Mouse (Mus musculus): ENCODE results near the gene Pyroxd1. TPM values are rescaled to one million over a fixed set of nuclear protein-coding genes. Genes with fewer than 3 reads are reported as not detected.
A peak's percentile ranks its signal among the peaks of the same experiment; 100 is the strongest.

Pyroxd1 gene
- polyA plus RNA-seq, 1 experiment, result 2.8 TPM

- H3K36me3 ChIP-seq (ENCODE audit: control insufficient read depth, insufficient read depth, low read length), result peaks cover 31% of the 10 kb centered on the region
- 67% methylated on average over 1 of the region's 1 CpGs for WGBS
- no peak overlapping the region for H3K27ac ChIP-seq (ENCODE audit: insufficient read depth, low read length)
- TF ChIP-seq POLR2A (IDR thresholded peaks at IDR 0.05; ENCODE audit: low read depth, low read length), result no peak
- no peak for TF ChIP-seq CTCF (IDR thresholded peaks at IDR 0.05; ENCODE audit: extremely low read depth, insufficient read depth, insufficient read length, insufficient replicate concordance)
- DNase-seq (ENCODE audit: low read depth in 1 of 2, low spot score in 2 of 2), result no peak
- no peaks in the 10 kb centered on the region for H3K27me3 ChIP-seq (ENCODE audit: control insufficient read depth, insufficient read depth, low read length)
- H3K4me1 ChIP-seq (ENCODE audit: control insufficient read depth, insufficient read depth, insufficient read length), result no peaks in the 10 kb centered on the region
- H3K4me3 ChIP-seq (ENCODE audit: extremely low read depth, insufficient read depth, insufficient read length), result no peak overlapping the region
These were observed 31.6 kb downstream of the Pyroxd1 start for GRCm38 (mm10) chr6:142377081-142377480.

GRCm38 (mm10) chr6:142378576-142379330 lies 33.3 kb downstream of the Pyroxd1 start:
- Histone ChIP-seq H3K27ac (ENCODE audit: insufficient read depth, low read length) (no peak overlapping the region), H3K4me1 (ENCODE audit: control insufficient read depth, insufficient read depth, insufficient read length) (no peaks in the 10 kb centered on the region), H3K27me3 (ENCODE audit: control insufficient read depth, insufficient read depth, low read length) (no peaks in the 10 kb centered on the region), H3K36me3 (ENCODE audit: control insufficient read depth, insufficient read depth, low read length) (peaks cover 24% of the 10 kb centered on the region), H3K4me3 (ENCODE audit: extremely low read depth, insufficient read depth, insufficient read length) (no peak overlapping the region)
- WGBS, result 97% methylated on average over 8 of the region's 8 CpGs
- no peak for DNase-seq (ENCODE audit: low read depth in 1 of 2, low spot score in 2 of 2)
- TF ChIP-seq POLR2A (IDR thresholded peaks at IDR 0.05; ENCODE audit: low read depth, low read length) (no peak), CTCF (IDR thresholded peaks at IDR 0.05; ENCODE audit: extremely low read depth, insufficient read depth, insufficient read length, insufficient replicate concordance) (no peak)

GRCm38 (mm10) chr6:142379961-142380360 lies 34.5 kb downstream of the Pyroxd1 start:
- TF ChIP-seq POLR2A (IDR thresholded peaks at IDR 0.05; ENCODE audit: low read depth, low read length) (no peak), CTCF (IDR thresholded peaks at IDR 0.05; ENCODE audit: extremely low read depth, insufficient read depth, insufficient read length, insufficient replicate concordance) (no peak)
- Histone ChIP-seq H3K36me3 (ENCODE audit: control insufficient read depth, insufficient read depth, low read length) (peaks cover 19% of the 10 kb centered on the region), H3K4me3 (ENCODE audit: extremely low read depth, insufficient read depth, insufficient read length) (no peak overlapping the region), H3K27ac (ENCODE audit: insufficient read depth, low read length) (no peak overlapping the region), H3K4me1 (ENCODE audit: control insufficient read depth, insufficient read depth, insufficient read length) (no peaks in the 10 kb centered on the region), H3K27me3 (ENCODE audit: control insufficient read depth, insufficient read depth, low read length) (no peaks in the 10 kb centered on the region)
- 88% methylated on average over 6 of the region's 6 CpGs for WGBS
- DNase-seq (ENCODE audit: low read depth in 1 of 2, low spot score in 2 of 2), result no peak

GRCm38 (mm10) chr6:142381615-142382014 lies 36.2 kb downstream of the Pyroxd1 start:
- 95% methylated on average over 7 of the region's 7 CpGs for WGBS
- no peak overlapping the region for H3K27ac ChIP-seq (ENCODE audit: insufficient read depth, low read length)
- no peaks in the 10 kb centered on the region for H3K4me1 ChIP-seq (ENCODE audit: control insufficient read depth, insufficient read depth, insufficient read length)
- peaks cover 6% of the 10 kb centered on the region for H3K36me3 ChIP-seq (ENCODE audit: control insufficient read depth, insufficient read depth, low read length)
- no peak overlapping the region for H3K4me3 ChIP-seq (ENCODE audit: extremely low read depth, insufficient read depth, insufficient read length)
- TF ChIP-seq POLR2A (IDR thresholded peaks at IDR 0.05; ENCODE audit: low read depth, low read length) (no peak), CTCF (IDR thresholded peaks at IDR 0.05; ENCODE audit: extremely low read depth, insufficient read depth, insufficient read length, insufficient replicate concordance) (no peak)
- H3K27me3 ChIP-seq (ENCODE audit: control insufficient read depth, insufficient read depth, low read length), result no peaks in the 10 kb centered on the region
- no peak for DNase-seq (ENCODE audit: low read depth in 1 of 2, low spot score in 2 of 2)

GRCm38 (mm10) chr6:142384521-142384920 lies 39.1 kb downstream of the Pyroxd1 start:
- no peak for DNase-seq (ENCODE audit: low read depth in 1 of 2, low spot score in 2 of 2)
- Histone ChIP-seq H3K36me3 (ENCODE audit: control insufficient read depth, insufficient read depth, low read length) (no peaks in the 10 kb centered on the region), H3K4me1 (ENCODE audit: control insufficient read depth, insufficient read depth, insufficient read length) (peaks cover 5% of the 10 kb centered on the region), H3K27ac (ENCODE audit: insufficient read depth, low read length) (no peak overlapping the region), H3K27me3 (ENCODE audit: control insufficient read depth, insufficient read depth, low read length) (no peaks in the 10 kb centered on the region), H3K4me3 (ENCODE audit: extremely low read depth, insufficient read depth, insufficient read length) (no peak overlapping the region)
- WGBS, result 93% methylated on average over 9 of the region's 9 CpGs
- TF ChIP-seq POLR2A (IDR thresholded peaks at IDR 0.05; ENCODE audit: low read depth, low read length), result no peak
- TF ChIP-seq CTCF (IDR thresholded peaks at IDR 0.05; ENCODE audit: extremely low read depth, insufficient read depth, insufficient read length, insufficient replicate concordance), result no peak

- TF ChIP-seq CTCF (IDR thresholded peaks at IDR 0.05; ENCODE audit: extremely low read depth, insufficient read depth, insufficient read length, insufficient replicate concordance) (no peak), POLR2A (IDR thresholded peaks at IDR 0.05; ENCODE audit: low read depth, low read length) (no peak)
- WGBS, result under 1% methylated on average over 31 of the region's 31 CpGs
- DNase-seq (ENCODE audit: low read depth in 1 of 2, low spot score in 2 of 2), result no peak
- no peaks in the 10 kb centered on the region for H3K36me3 ChIP-seq (ENCODE audit: control insufficient read depth, insufficient read depth, low read length)
- H3K27ac ChIP-seq (ENCODE audit: insufficient read depth, low read length), result peak overlapping the region; percentile 78
- no peaks in the 10 kb centered on the region for H3K27me3 ChIP-seq (ENCODE audit: control insufficient read depth, insufficient read depth, low read length)
- H3K4me1 ChIP-seq (ENCODE audit: control insufficient read depth, insufficient read depth, insufficient read length), result peaks cover 9% of the 10 kb centered on the region
- H3K4me3 ChIP-seq (ENCODE audit: extremely low read depth, insufficient read depth, insufficient read length), result peak overlapping the region; percentile 72
These were observed 41.0 kb downstream of the Pyroxd1 start for GRCm38 (mm10) chr6:142386285-142387010.
